Mouse (Mus musculus) MEL (cell line): ENCODE measurements at regions not wholly inside any gene's neighbourhood (a gene's known extent, or its start where the extent isn't known, plus 50 kb on each side); places are given as distances from the start of the nearest gene placed in this dataset.

Source experiments
- DNase-seq: peaks from one replicate; pipeline ENCODE4 v3.0.0; 2011; ENCODE audit warnings: low read depth, low spot score
- H3K27ac ChIP-seq: 2 replicates; pipeline ENCODE4 v1.5.1; 2012; ENCODE audit warnings: low read depth, mild to moderate bottlenecking, control low read depth, low read length, moderate library complexity; ENCODE audit not compliant: control insufficient read depth
- H3K27me3 ChIP-seq, 2 experiments: fragments of 150-350 bp in 1 of 2; sonication (generic) in 1 of 2; 2 replicates each; pipeline ENCODE4 v1.6.1; 2012; ENCODE audit warnings: low read length in 2 of 2, mild to moderate bottlenecking in 2 of 2, improper control_type of control experiment in 1 of 2, moderate library complexity in 1 of 2; ENCODE audit not compliant: insufficient read depth in 2 of 2, control insufficient read depth in 1 of 2
- H3K36me3 ChIP-seq, 2 experiments: 2 replicates each; pipeline ENCODE4 v1.6.1; 2012 to 2014; ENCODE audit warnings: low read length in 2 of 2, improper control_type of control experiment in 1 of 2, inconsistent platforms in 1 of 2, mild to moderate bottlenecking in 1 of 2; ENCODE audit not compliant: insufficient read depth in 2 of 2, control insufficient read depth in 1 of 2
- H3K4me1 ChIP-seq, 2 experiments: fragments of 150-350 bp in 1 of 2; sonication (generic) in 1 of 2; 2 replicates each; pipeline ENCODE4 v1.6.1; 2012; ENCODE audit warnings: low read length in 2 of 2, improper control_type of control experiment in 1 of 2, mild to moderate bottlenecking in 1 of 2; ENCODE audit not compliant: insufficient read depth in 2 of 2, control insufficient read depth in 1 of 2
- H3K4me3 ChIP-seq, 2 experiments: fragments of 150-350 bp in 1 of 2; sonication (generic) in 1 of 2; 2 replicates each; pipeline ENCODE4 v1.5.1; 2012; ENCODE audit warnings: low read depth in 2 of 2, low read length in 2 of 2, mild to moderate bottlenecking in 2 of 2, moderate library complexity in 2 of 2, control low read depth in 1 of 2, improper control_type of control experiment in 1 of 2; ENCODE audit not compliant: control insufficient read depth in 1 of 2, insufficient read depth in 1 of 2
- H3K79me2 ChIP-seq: 2 replicates; pipeline ENCODE4 v1.6.1; 2012; ENCODE audit warnings: mild to moderate bottlenecking, low read length, moderate library complexity; ENCODE audit not compliant: control insufficient read depth, poor library complexity, insufficient read depth
- H3K9ac ChIP-seq: 2 replicates; pipeline ENCODE4 v1.6.1; 2012; ENCODE audit warnings: low read depth, mild to moderate bottlenecking, control low read depth, low read length, moderate library complexity; ENCODE audit not compliant: control insufficient read depth, poor library complexity, severe bottlenecking
- H3K9me3 ChIP-seq: fragments of 150-350 bp; sonication (generic); replicated peaks from 2 replicates; pipeline ENCODE4 v1.6.1; 2012; ENCODE audit warnings: mild to moderate bottlenecking, low read length, improper control_type of control experiment, moderate library complexity; ENCODE audit not compliant: insufficient read depth
- BHLHE40 ChIP-seq: IDR thresholded peaks from 2 replicates; pipeline ENCODE4 v1.6.1; 2012; ENCODE audit warnings: low read depth, mild to moderate bottlenecking, inconsistent platforms, low read length, improper control_type of control experiment, borderline replicate concordance
- CTCF ChIP-seq, 3 experiments: IDR thresholded peaks in 2 of 3; conservative IDR thresholded peaks in 1 of 3; 2 replicates each; pipeline ENCODE4 v1.5.1; 2011 to 2012; ENCODE audit warnings: low read length in 3 of 3, low read depth in 2 of 3, mild to moderate bottlenecking in 2 of 3, improper control_type of control experiment in 1 of 3, inconsistent platforms in 1 of 3, mixed read lengths in 1 of 3, moderate library complexity in 1 of 3; ENCODE audit not compliant: control insufficient read depth in 1 of 3, insufficient read depth in 1 of 3, poor library complexity in 1 of 3, severe bottlenecking in 1 of 3
- E2F4 ChIP-seq: IDR thresholded peaks from 2 replicates; pipeline ENCODE4 v1.6.1; 2011; ENCODE audit warnings: low read depth, low read length, improper control_type of control experiment, borderline replicate concordance
- ELF1 ChIP-seq: IDR thresholded peaks from 2 replicates; pipeline ENCODE4 v1.6.1; 2014; ENCODE audit warnings: low read depth, mild to moderate bottlenecking, inconsistent platforms, low read length, improper control_type of control experiment, moderate library complexity
- EP300 ChIP-seq, 2 experiments: IDR thresholded peaks; 2 replicates each; pipeline ENCODE4 v1.6.1; 2011; ENCODE audit warnings: improper control_type of control experiment in 2 of 2, low read length in 2 of 2, low read depth in 1 of 2, mild to moderate bottlenecking in 1 of 2
- GABPA ChIP-seq: IDR thresholded peaks from 2 replicates; pipeline ENCODE4 v1.6.1; 2012; ENCODE audit warnings: low read depth, mild to moderate bottlenecking, inconsistent platforms, low read length, improper control_type of control experiment, moderate library complexity
- GATA1 ChIP-seq: IDR thresholded peaks from 2 replicates; pipeline ENCODE4 v1.6.1; 2011; ENCODE audit warnings: low read depth, low read length, improper control_type of control experiment
- HCFC1 ChIP-seq: IDR thresholded peaks from 2 replicates; pipeline ENCODE4 v1.6.1; 2012; ENCODE audit warnings: low read depth, mild to moderate bottlenecking, inconsistent platforms, low read length, improper control_type of control experiment, moderate library complexity
- JUND ChIP-seq: IDR thresholded peaks from 2 replicates; pipeline ENCODE4 v1.6.1; 2011; ENCODE audit warnings: low read depth, mild to moderate bottlenecking, improper control_type of control experiment, low read length
- KAT2A ChIP-seq: conservative IDR thresholded peaks from 2 replicates; pipeline ENCODE4 v1.6.1; 2012; ENCODE audit warnings: low read depth, low read length, improper control_type of control experiment, inconsistent platforms
- MAFK ChIP-seq: IDR thresholded peaks from 2 replicates; pipeline ENCODE4 v1.6.1; 2011; ENCODE audit warnings: low read depth, mild to moderate bottlenecking, low read length, improper control_type of control experiment, borderline replicate concordance
- MAX ChIP-seq: IDR thresholded peaks from 2 replicates; pipeline ENCODE4 v1.6.1; 2011; ENCODE audit warnings: low read length, improper control_type of control experiment
- MEF2A ChIP-seq: IDR thresholded peaks from 2 replicates; pipeline ENCODE4 v1.6.1; 2014; ENCODE audit warnings: low read depth, mild to moderate bottlenecking, inconsistent platforms, low read length, improper control_type of control experiment; ENCODE audit not compliant: poor library complexity, insufficient replicate concordance, severe bottlenecking; ENCODE audit errors: extremely low read depth
- MXI1 ChIP-seq: IDR thresholded peaks from 2 replicates; pipeline ENCODE4 v1.6.1; 2011; ENCODE audit warnings: mild to moderate bottlenecking, low read depth, low read length, improper control_type of control experiment
- MYB ChIP-seq: IDR thresholded peaks from 2 replicates; pipeline ENCODE4 v1.6.1; 2011; ENCODE audit warnings: mild to moderate bottlenecking, low read depth, low read length, improper control_type of control experiment
- NRF1 ChIP-seq: IDR thresholded peaks from 2 replicates; pipeline ENCODE4 v1.6.1; 2014; ENCODE audit warnings: low read depth, mild to moderate bottlenecking, inconsistent platforms, low read length, improper control_type of control experiment, moderate library complexity; ENCODE audit not compliant: poor library complexity, insufficient read depth, severe bottlenecking
- POLR2AphosphoS2 ChIP-seq: IDR thresholded peaks from 2 replicates; pipeline ENCODE4 v1.6.1; 2011; ENCODE audit warnings: low read length, improper control_type of control experiment
- RAD21 ChIP-seq: IDR thresholded peaks from 2 replicates; pipeline ENCODE4 v1.6.1; 2011; ENCODE audit warnings: mild to moderate bottlenecking, low read depth, low read length, improper control_type of control experiment
- RCOR1 ChIP-seq: IDR thresholded peaks from 2 replicates; pipeline ENCODE4 v1.6.1; 2012; ENCODE audit warnings: low read depth, mild to moderate bottlenecking, inconsistent platforms, low read length, improper control_type of control experiment
- TBP ChIP-seq: IDR thresholded peaks from 2 replicates; pipeline ENCODE4 v1.8.0; 2011; ENCODE audit warnings: low read depth, low read length, improper control_type of control experiment
- USF2 ChIP-seq, 2 experiments: IDR thresholded peaks; 2 replicates each; pipeline ENCODE4 v1.6.1; 2011 to 2012; ENCODE audit warnings: improper control_type of control experiment in 2 of 2, low read length in 2 of 2, borderline replicate concordance in 1 of 2, inconsistent platforms in 1 of 2, low read depth in 1 of 2, mild to moderate bottlenecking in 1 of 2; ENCODE audit not compliant: insufficient read depth in 1 of 2
- ZC3H11A ChIP-seq: IDR thresholded peaks from 2 replicates; pipeline ENCODE4 v1.6.1; 2012; ENCODE audit warnings: low read depth, mild to moderate bottlenecking, inconsistent platforms, low read length, improper control_type of control experiment
- ZNF384 ChIP-seq: IDR thresholded peaks from 2 replicates; pipeline ENCODE4 v1.6.1; 2012; ENCODE audit warnings: low read depth, mild to moderate bottlenecking, inconsistent platforms, low read length, improper control_type of control experiment

- Histone ChIP-seq H3K4me1 (no peaks in the 10 kb centered on the region), H3K27ac (no peak overlapping the region), H3K27me3 (no peaks in the 10 kb centered on the region), H3K4me3 (no peak overlapping the region), H3K9ac (no peak overlapping the region), H3K36me3 (no peaks in the 10 kb centered on the region), H3K79me2 (no peaks in the 10 kb centered on the region), H3K9me3 (no peaks in the 10 kb centered on the region)
- no peak for DNase-seq
- TF ChIP-seq USF2 (IDR thresholded peaks at IDR 0.05; ENCODE audit: borderline replicate concordance in 1 of 2, insufficient read depth in 1 of 2, low read depth in 1 of 2, low read length in 2 of 2), result no peak
- TF ChIP-seq ELF1, result no peak
- no peak for TF ChIP-seq RAD21
- TF ChIP-seq ZC3H11A, result no peak
Observed at GRCm38 (mm10) chr10:17260615-17261014, 462.4 kb upstream of the Cited2 start.

GRCm38 (mm10) chr10:17261192-17261824 lies 461.7 kb upstream of the Cited2 start:
- no peak overlapping the region for H3K27ac ChIP-seq
- no peak overlapping the region for H3K9ac ChIP-seq
- no peak for TF ChIP-seq MXI1
- no peak for TF ChIP-seq GATA1
- TF ChIP-seq MAFK, result no peak
- TF ChIP-seq GABPA, result no peak
- TF ChIP-seq POLR2AphosphoS2, result no peak
- no peak for TF ChIP-seq RAD21
- TF ChIP-seq MEF2A, result no peak
- TF ChIP-seq KAT2A, result no peak
- TF ChIP-seq MYB, result no peak
- TF ChIP-seq BHLHE40, result no peak
- TF ChIP-seq JUND, result no peak
- TF ChIP-seq NRF1, result no peak
- TF ChIP-seq TBP, result no peak
- no peak for TF ChIP-seq ZNF384
- no peak for TF ChIP-seq RCOR1
- no peak for TF ChIP-seq E2F4
- TF ChIP-seq CTCF (IDR thresholded peaks at IDR 0.05 in 2 of 3, conservative IDR thresholded peaks at IDR 0.05 in 1 of 3; ENCODE audit: control insufficient read depth in 1 of 3, insufficient read depth in 1 of 3, low read depth in 2 of 3, low read length in 3 of 3, poor library complexity in 1 of 3, severe bottlenecking in 1 of 3), result no peak
- no peak for TF ChIP-seq MAX
- no peak for TF ChIP-seq EP300 (IDR thresholded peaks at IDR 0.05; ENCODE audit: low read depth in 1 of 2, low read length in 2 of 2)
- no peak for TF ChIP-seq HCFC1
- no peak for DNase-seq
- no peaks in the 10 kb centered on the region for H3K27me3 ChIP-seq
- H3K36me3 ChIP-seq, result no peaks in the 10 kb centered on the region
- H3K79me2 ChIP-seq, result no peaks in the 10 kb centered on the region
- no peaks in the 10 kb centered on the region for H3K9me3 ChIP-seq
- H3K4me1 ChIP-seq, result no peaks in the 10 kb centered on the region
- H3K4me3 ChIP-seq, result no peak overlapping the region
